Mouse (Mus musculus) thymus, postnatal 10 days (tissue): ENCODE data around the gene Nol4l.

Experiments
- DNase-seq, 2 experiments: peaks; one replicate each; pipeline ENCODE4 v3.0.0; 2021; ENCODE audit warnings: low spot score in 2 of 2

Gene Nol4l

GRCm38 (mm10) chr2:153483118-153483983 lies 46.4 kb downstream of the Nol4l start:
- peak; percentile 32 to 37 for DNase-seq

- no peak for DNase-seq
Observed at GRCm38 (mm10) chr2:153481861-153482120, 48.0 kb downstream of the Nol4l start.

- DNase-seq: no peak
Observed at GRCm38 (mm10) chr2:153481108-153481860, 48.5 kb downstream of the Nol4l start.

- DNase-seq: no peak
Observed at GRCm38 (mm10) chr2:153479486-153479885, 50.3 kb downstream of the Nol4l start.

- peak; percentile 38 to 72 for DNase-seq
Observed at GRCm38 (mm10) chr2:153478583-153478982, 51.2 kb downstream of the Nol4l start.

GRCm38 (mm10) chr2:153475114-153476112 lies 54.4 kb downstream of the Nol4l start:
- no peak for DNase-seq

- DNase-seq: no peak
Observed at GRCm38 (mm10) chr2:153470983-153471382, 58.8 kb downstream of the Nol4l start.

GRCm38 (mm10) chr2:153469764-153470163 lies 60.0 kb downstream of the Nol4l start:
- no peak for DNase-seq

- no peak for DNase-seq
Observed at GRCm38 (mm10) chr2:153469317-153469716, 60.5 kb downstream of the Nol4l start.

- DNase-seq: no peak
Observed at GRCm38 (mm10) chr2:153467372-153467771, 62.4 kb downstream of the Nol4l start.

- no peak for DNase-seq
Observed at GRCm38 (mm10) chr2:153463257-153463656, 66.5 kb downstream of the Nol4l start.

GRCm38 (mm10) chr2:153458022-153458441 lies 71.7 kb downstream of the Nol4l start:
- DNase-seq: no peak

- DNase-seq: no peak
Observed at GRCm38 (mm10) chr2:153457467-153457866, 72.3 kb downstream of the Nol4l start.

- DNase-seq: no peak
Observed at GRCm38 (mm10) chr2:153454841-153455506, 74.8 kb downstream of the Nol4l start.

GRCm38 (mm10) chr2:153453961-153454759 lies 75.6 kb downstream of the Nol4l start:
- DNase-seq: no peak

GRCm38 (mm10) chr2:153448519-153448918 lies 81.3 kb downstream of the Nol4l start:
- DNase-seq: no peak

- no peak for DNase-seq
Observed at GRCm38 (mm10) chr2:153447719-153448118, 82.1 kb downstream of the Nol4l start.

- DNase-seq: no peak
Observed at GRCm38 (mm10) chr2:153446476-153446875, 83.3 kb downstream of the Nol4l start.

GRCm38 (mm10) chr2:153446017-153446408 lies 83.8 kb downstream of the Nol4l start:
- peak; percentile 45 to 64 for DNase-seq
